Mouse (Mus musculus) erythroid progenitor cell, adult 5-6 weeks (primary cell): Measurements from ENCODE around the gene Lmo2. TPM values are rescaled to one million over a fixed set of nuclear protein-coding genes. Genes with fewer than 3 reads are reported as not detected.

Experiments used
- ATAC-seq: replicated peaks from 2 replicates; pipeline ENCODE4 v1.8.0; 2016; ENCODE audit warnings: moderate number of reproducible peaks, mild to moderate bottlenecking, moderate TSS enrichment, inconsistent platforms; ENCODE audit not compliant: poor library complexity, low FRiP score, severe bottlenecking
- total RNA-seq, 2 experiments: library from RNA; stranded (forward) in 1 of 2; stranded (reverse) in 1 of 2; fragments of 150-400 nt in 1 of 2; fragments of 186-747, 209-891 nt in 1 of 2; gene quantifications; 2 replicates each; pipeline versions ENCODE4 v1.2.3 to v1.2.4; 2015 to 2017; ENCODE audit warnings: low replicate concordance in 2 of 2

Lmo2 gene
- total RNA-seq (2015; ENCODE audit: low replicate concordance) (633 and 653 TPM in 2 replicates), total RNA-seq (2017; ENCODE audit: low replicate concordance) (362 and 409 TPM in 2 replicates)

- ATAC-seq = peak; percentile 58
Measured at GRCm38 (mm10) chr2:103957649-103958546, at the start of gene Lmo2. Gene Lmo2 (plus strand): TSS chr2:103957986.

DNA sequence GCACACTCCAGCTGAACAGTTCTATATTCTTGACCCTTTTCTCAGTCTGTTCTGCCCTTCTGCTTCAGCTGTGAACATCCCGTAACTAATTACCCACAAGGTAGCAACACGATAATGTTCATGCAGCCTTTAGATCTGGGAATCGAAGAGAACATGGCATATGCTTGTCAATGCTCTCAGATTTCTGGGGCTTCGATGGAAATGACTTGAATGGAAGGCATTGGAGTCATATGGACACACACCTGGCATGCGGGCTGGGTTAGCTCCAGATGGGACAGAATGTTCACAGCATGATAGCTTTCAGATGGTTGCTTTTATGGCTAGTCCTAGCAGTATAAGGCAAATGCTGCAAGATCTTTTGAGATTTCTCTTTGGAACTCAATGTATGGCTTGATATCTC lies 47.2 kb upstream of the Lmo2 start:
- ATAC-seq = no peak

- ATAC-seq = no peak
Measured at GRCm38 (mm10) chr2:103912481-103913251, 45.1 kb upstream of the Lmo2 start.

DNA sequence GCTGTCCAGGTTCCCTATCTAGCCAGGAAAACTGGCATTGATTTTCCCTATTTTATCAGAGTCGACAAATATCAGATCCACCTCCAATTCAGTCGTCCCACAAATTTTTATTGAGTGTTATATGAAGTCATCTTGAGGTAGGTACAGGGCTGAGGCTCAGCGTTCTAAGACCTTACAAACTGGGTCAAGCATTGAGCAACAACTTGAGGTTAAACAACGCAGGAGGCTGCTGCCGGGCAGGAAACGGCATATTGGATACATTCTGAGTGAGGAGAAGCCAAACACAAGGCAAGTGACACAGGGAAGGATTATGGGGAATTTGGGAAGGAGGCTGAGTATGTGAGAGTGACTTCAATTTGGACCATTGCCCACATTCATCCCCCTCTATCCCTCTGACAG lies 44.5 kb upstream of the Lmo2 start:
- no peak for ATAC-seq

DNA sequence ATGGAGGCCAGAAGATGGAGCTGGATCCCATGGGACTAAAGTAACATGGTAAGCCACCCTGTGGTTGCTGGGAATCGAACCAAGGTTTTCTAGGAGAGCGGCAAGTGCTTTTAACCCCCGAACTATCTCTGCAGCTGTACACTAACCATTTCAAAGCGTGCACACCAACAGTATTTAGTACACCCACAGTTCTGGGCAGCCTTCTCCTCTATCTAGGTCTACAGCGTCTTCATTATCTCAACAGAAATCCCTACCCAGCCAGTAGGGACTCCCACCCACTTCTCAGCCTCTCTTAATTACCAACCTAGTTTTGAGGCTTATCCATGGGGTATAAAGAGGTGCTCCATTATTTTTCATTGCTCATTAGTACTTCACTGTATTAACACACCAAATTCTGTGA lies 41.7 kb upstream of the Lmo2 start:
- peak; percentile 61 for ATAC-seq

GRCm38 (mm10) chr2:103917375-103917774 lies 40.4 kb upstream of the Lmo2 start:
- no peak for ATAC-seq

DNA sequence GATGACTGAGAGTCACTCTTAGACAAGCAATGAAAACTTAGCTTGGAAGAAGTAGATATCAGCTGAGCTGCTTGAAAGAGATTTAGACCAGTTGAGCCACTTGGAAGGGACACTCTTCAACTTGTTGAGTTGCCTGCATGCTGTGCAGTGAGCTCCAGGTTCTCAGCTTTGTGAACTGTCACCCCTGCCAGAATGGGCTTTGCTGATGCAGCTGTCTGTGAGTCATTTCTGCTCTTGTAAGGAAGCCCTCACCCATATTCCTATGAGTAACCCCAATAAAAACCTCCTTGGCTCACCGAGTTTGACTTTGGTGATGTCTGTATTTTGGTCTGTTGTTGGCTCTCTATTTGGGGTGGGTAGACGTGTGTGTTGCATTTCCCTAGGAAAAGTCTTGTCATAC lies 39.4 kb upstream of the Lmo2 start:
- ATAC-seq = no peak

GRCm38 (mm10) chr2:103919488-103919887 lies 38.3 kb upstream of the Lmo2 start:
- ATAC-seq = no peak

DNA sequence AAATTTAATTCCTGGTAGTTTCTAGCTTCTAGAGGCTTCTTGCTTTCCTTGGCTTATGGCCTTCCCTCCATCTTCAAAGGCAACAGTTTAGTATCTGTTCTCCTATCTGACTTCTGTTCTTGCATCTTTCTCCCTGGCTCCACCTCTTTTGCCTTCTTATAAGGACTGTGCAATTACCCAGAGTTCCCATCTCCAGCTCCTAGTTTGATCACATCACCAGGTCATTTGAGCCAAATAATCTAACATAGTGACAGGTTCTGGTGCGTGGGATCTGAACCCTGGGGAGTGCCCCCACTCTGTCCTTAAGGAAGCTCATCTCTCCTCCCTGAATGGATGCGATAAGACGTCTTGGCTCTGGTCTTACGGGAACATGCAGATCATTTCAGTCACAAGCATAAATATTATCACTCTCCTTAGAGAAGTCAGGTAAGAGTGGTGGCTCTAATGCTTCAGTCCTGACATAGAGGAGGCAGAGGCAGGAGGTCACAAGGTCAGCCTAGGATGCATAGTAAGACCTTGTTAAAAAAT lies 31.1 kb upstream of the Lmo2 start:
- no peak for ATAC-seq

DNA sequence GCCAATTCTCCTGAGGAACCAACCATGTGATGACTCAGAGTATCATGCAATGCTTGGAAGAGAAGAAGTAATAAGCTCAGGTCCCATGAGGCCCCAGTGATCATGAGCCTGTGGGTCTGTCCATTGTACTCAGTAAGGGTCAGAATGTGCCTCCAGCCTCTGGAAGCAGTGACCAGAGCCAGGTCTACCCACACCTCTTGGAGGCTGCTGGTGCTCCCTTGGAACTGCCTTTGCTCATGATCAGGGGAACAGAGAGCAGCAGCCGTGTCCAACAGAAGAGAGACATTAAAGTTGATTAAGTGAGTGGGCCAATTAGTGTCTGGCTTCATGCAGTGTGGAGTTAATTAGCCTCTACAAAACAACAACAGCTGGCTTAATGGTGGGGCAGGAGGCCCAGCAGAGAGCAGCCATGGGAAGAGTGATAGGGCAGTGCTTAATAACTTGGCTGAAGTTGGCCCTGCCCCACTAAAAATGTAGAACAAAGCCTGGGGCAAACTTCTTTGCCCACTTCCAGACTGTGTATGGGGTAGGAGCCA lies 30.1 kb upstream of the Lmo2 start:
- ATAC-seq = no peak

GRCm38 (mm10) chr2:103930306-103931019 lies 27.3 kb upstream of the Lmo2 start:
- no peak for ATAC-seq

DNA sequence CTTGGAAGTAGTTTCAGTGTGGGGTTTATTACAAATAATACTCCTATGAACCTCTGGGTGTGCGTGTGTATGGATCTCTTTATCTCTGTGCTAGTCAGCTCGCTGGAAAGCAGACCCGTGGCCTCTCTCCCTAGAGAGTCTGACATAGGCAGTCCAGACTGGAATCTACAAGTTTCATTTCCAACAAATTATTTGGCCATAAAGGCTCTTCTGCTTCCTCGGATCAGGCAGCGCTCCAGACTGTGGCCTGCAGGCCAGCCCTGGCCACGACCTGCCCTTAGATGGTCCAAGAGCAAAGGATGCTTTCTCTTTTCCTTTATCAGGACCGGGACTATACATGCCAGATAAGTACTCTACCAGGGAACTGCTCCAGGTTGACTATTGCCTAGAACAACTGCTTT lies 26.3 kb upstream of the Lmo2 start:
- peak; percentile 49 for ATAC-seq

GRCm38 (mm10) chr2:103932025-103932424 lies 25.8 kb upstream of the Lmo2 start:
- peak; percentile 81 for ATAC-seq

- peak; percentile 72 for ATAC-seq
Measured at GRCm38 (mm10) chr2:103932480-103932879, 25.3 kb upstream of the Lmo2 start.

GRCm38 (mm10) chr2:103934270-103934669 lies 23.5 kb upstream of the Lmo2 start:
- ATAC-seq = no peak

GRCm38 (mm10) chr2:103934670-103935069 lies 23.1 kb upstream of the Lmo2 start:
- no peak for ATAC-seq

DNA sequence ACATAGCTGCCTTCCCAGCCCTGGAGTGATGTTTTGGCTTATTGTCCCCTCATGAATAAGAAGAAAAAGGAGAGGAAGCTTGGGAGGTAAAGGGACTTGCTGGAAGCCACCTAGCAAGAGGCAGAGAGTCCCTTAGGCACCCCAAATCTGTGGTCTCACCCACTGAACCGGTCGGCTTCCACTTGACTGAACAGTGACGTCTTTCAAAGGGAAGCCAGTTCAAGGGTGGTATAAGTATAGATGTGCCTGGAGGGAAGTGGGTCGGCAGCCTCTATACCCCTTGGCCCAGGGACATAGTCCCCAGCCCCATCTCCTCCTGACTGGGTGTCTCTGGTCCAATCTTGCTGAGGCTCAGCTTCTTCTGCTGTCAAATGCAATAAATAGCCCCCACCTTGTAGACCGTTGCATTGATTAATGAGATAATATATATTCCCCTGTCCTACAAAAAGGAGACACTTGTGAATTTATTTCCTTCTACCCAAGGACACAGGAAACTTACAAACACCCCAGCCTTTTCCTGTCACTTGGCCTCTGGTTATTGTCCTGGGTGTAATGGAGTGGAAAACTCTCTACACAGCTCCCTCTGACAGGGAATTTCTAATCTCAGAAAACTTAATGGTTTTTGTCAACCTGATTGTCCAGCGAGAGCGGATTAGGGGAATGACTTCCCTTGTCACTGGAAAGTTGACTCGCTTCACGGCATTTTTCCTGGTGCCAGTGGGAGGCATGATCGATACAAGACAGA lies 21.9 kb upstream of the Lmo2 start:
- no peak for ATAC-seq

DNA sequence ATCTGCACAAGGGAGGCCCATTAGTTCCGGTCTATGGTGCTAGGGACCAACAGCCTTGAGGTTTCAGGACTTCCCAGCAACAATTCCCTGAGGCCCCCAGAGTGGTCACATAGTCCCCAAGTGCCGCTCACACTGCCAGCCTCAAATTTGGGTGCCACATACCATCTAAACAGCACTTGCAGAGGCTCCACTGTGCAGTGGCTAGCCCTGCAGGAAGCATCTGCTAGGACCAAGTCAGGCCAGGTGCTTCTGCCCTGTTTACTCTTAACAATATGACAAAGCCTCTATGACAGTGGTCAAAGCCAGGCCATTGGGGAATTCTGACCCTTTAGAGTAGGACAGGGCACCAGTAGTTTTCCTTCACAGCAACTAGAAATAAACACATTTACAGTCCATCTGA lies 21.1 kb upstream of the Lmo2 start:
- no peak for ATAC-seq

GRCm38 (mm10) chr2:103937670-103938069 lies 20.1 kb upstream of the Lmo2 start:
- ATAC-seq = no peak
